Mouse (Mus musculus): ENCODE measurements around the gene Rsg1.

Gene Rsg1

DNA sequence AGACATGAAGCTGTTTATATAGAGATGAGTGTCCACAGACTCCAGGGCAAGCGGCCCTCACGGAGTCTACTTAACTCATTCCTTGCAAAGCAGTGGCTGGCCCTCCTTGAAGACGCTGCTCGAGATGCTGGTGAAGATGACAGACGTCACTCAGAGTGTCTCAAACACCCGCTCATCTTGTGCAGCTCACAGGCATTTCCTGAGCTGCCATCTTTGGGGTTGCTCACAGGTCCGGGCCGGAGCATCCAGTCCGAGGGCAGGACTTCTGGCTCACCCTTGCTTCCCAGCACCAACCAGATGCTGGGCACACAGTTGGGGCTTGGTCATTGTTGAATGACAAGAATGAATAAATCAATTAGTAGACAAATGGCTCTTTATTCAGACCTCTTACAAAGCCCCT is 864 bp upstream of the Rsg1 start:
- no peak for DNase-seq

DNA sequence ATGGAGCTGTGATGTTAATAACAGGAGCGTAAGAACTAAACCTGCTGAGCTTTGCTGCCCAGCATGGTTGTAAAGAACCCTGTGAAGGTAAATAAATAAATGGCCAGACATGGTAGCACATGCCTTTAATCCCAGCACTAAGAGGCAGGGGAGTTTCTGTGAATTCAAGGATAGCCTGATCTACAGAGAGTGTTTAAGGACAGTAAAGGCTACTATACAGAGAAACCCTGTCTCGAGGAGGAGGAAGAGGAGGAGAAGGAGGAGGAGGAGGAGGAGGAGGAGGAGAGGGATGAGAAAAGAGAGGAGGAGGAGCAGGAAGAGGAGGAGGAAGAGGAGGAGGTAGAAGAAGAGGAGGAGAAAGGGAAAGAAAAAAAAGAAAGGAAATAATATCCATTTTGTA is 414 bp upstream of the Rsg1 start:
- no peak for DNase-seq

DNA sequence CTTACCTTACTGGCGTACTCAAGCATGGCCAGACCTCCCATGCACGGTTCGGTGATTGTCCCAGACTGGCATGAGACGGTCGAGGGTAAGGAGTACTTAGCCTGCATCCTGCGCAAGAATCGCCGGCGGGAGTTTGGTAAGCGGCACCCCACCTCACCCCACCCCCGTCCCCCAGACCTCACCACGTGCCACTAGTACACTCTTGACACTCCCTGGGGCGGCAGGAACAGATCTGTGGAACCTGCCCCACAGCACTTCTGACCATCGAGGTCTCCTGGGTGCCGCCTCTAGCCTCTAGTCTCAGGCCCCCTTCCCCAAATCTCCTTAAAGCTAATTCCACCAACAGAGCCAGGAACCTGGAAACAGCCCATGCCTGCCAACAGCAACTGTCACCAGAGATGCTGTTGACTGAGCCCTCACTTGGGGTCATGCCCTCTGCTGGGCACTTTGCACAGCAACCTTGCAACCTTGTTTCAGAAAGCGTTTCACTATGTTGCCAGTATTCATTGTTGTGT is 638 bp downstream of the Rsg1 start:
- peak; percentile 43 to 50 for DNase-seq

- DNase-seq: no peak
These were observed 5.9 kb downstream of the Rsg1 start for GRCm38 (mm10) chr4:141219583-141220213.

DNA sequence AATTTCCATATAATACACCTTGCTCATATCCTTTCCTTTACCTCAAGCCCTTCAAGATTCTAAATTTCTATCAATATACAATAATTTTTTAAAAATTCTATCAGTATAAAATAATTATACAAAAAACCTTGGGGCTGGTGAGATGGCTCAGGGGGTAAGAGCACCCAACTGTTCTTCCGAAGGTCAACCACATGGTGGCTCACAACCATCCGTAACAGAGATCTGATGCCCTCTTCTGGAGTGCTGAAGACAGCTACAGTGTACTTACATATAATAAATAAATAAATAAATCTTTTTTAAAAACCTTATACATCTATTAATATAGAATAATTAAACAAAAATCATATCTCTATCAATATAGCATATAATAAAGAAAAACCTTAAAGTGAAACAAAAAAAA is 8.1 kb downstream of the Rsg1 start:
- DNase-seq: no peak

DNA sequence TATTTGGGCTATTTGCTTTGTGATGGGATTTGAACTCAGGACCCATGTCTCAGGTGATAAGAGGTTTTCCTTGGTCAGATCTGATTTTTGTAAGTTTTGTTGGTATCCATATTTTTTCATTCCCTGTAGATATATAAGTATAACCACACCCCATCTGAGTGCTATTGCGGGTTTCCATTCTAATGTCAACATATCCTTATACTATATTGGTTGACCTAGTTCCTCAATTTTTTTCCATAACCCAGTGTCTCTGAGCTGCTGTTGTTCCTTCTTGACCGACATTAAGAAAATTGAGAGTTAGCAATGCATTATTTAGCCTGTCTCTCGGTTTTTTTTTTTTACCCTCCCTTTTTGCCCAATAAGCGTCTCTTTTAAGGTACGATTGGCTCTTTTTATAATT is 9.0 kb downstream of the Rsg1 start:
- no peak for DNase-seq

GRCm38 (mm10) chr4:141228687-141229086 is 14.9 kb downstream of the Rsg1 start:
- DNase-seq: no peak

- no peak for DNase-seq
These were observed 19.4 kb downstream of the Rsg1 start for GRCm38 (mm10) chr4:141233196-141233595.

- no peak for DNase-seq
These were observed 21.9 kb downstream of the Rsg1 start for GRCm38 (mm10) chr4:141235537-141236111.

GRCm38 (mm10) chr4:141236856-141237255 is 23.1 kb downstream of the Rsg1 start:
- no peak for DNase-seq

GRCm38 (mm10) chr4:141238492-141239387 is 25.0 kb downstream of the Rsg1 start:
- no peak for DNase-seq

DNA sequence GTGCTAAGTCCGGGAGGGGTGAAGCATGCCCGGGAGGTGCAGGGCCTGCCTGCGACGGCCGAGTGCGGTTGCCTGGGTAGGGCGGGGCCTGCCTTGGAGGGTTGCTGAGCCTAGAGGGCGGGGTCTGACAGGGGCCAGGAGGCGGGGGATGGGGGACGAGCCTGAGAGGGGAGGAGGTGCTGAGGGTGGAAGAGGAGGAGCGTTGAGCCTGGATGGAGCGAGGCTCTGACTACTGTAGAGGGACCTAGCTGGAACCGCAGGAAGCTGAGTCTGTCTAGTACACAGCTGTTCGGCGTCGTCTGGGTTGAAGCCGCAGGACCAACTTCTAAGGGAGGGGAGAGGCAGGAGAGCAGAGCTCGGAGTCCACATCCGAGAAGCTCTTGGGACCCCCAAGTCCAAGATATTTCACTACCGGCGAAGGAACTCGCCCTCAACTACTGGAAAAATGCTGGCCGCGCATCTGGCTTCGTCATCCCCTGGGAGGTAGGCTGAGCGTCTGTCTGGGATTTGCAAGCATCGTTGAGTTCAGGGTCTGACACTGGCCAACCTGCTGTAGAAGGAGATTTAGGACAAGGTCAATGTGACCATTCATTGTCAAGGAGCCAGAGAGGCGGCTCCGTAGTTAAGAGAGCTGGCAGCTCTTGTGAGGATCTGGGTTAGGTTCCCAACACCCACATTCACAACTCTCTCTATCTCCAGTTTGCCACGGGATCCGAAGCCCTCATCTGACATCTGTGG is 25.8 kb downstream of the Rsg1 start, which contains the start of gene Arhgef19:
TSS of gene Arhgef19 (plus strand) at position 112 of the 738 bp plus-strand sequence.
- peak; percentile 48 to 55 for DNase-seq

DNA sequence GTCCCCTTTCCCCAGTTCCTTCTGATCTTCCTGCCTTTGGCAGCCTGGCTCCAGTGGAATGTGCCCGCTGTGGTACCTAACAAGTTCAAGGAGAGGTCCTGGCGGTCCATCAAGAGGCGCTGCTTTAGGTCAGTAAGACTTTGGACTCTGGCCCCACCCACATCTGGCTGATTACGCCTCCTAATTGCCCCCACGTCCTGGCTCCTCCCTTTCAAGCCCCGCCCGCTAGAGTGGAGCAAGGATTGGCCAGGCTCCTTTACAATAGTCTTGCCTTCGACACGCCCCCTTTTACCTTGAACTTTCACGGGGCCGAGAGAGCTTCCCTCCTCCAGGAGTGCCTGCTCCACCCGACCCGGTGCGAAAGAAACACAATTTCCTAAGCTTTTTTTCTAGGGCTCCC is 26.9 kb downstream of the Rsg1 start:
- DNase-seq: no peak

DNA sequence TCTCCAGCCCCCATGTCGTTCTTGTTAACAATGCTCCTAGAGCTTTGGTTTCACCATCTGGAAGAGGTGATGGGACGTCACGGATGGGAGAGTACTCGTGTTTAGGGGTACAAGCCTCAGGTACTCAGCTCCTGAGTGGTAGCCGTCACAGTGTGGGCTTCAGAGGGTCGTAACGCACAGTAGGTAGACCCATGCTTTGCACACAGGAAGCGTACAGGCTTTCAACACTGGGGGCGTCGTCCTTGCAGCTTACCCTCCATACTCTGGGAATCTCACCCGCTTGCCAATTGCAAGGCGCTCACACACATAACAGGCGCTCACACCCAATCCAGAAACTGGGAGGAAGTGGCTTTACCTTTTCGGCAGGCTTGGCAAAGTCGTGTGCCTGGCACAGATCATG is 28.1 kb downstream of the Rsg1 start:
- DNase-seq: no peak

DNA sequence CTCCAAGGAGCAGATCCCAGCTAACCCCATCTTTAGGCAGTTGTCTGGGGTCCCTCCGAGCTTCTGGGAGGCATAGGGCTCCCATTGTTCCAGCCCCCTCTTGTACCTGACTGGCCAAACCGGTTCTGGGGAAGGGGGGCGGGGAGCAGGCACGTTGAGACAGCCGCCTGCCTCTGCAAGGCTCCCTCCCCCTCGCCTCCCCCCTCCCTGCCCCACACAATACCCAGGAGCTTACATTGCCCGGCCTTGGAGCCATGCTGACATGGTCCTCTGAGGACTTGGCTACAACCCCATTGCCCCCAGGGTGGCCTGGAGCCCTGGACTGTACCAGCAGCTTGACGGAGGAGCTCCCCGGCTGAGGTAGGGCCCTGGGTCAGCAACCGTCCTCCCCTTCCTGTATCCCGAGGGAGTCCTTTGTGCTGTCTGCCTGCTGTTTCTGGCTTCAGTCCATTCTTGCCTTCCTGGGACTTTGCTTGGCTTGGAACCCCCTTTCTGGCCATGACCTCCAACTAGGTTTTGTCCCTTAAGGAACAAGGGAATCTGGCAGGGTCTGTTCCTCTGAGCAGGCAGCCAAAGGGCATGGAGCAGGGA is 29.0 kb downstream of the Rsg1 start:
- DNase-seq: no peak

DNA sequence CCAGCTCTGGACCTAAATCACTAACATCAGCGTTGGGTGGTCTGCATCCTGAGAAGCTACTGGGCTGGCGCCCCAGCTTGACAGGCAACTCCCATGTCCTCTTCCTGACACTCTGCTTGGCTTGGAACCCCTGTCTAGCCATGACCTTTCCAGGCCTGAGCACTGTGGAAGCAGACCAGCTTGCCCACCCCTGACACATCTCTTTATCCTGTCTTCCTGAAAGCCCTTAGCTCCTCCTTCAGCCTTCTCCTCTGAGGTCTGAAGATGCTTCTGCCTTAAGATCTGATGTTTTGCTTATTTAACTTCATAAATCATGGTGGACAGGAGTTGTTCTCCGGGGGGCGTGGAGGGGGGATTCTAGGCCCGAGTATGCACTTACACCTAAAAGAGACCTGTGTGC is 29.9 kb downstream of the Rsg1 start:
- DNase-seq: no peak

DNA sequence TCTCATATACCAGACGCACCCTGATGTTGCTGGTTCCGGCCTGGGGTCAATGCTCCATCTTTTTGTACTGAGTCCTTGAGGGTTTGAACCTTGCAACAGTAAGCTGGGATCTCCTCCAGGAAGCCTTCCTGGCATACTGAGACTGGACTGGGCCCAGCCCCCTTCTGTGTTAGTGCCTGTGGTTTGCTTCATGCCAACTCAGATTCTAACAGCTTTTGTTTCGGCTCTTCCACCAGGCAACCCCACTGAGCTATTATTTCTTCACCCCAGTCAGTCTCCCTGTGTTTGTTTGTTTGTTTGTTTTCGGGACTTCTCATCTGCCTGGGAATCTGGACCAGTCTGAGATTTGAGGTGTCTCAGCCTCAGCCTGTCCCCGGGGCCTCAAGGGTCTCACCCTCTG is 30.6 kb downstream of the Rsg1 start:
- DNase-seq: no peak

- peak; percentile 19 to 42 for DNase-seq
These were observed 31.2 kb downstream of the Rsg1 start for GRCm38 (mm10) chr4:141244931-141245425.

GRCm38 (mm10) chr4:141246089-141246997 is 32.6 kb downstream of the Rsg1 start:
- DNase-seq: no peak

DNA sequence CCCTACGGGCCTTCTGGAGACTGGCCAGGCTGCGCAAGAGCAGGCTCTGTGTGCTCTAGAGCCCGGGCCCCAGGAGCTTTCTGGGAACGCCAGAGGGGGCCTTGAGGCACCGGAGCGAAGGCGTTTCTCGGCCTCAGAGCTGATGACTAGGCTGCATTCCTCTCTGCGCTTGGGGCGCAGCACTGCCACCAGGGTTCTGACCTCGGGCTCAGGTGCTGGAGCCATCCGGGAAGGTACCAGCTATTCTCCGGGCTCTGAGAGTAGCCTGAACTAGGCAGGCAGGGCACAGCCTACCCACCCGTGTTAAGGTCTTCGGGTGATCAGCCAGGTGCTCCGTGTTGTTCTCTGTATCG is 33.2 kb downstream of the Rsg1 start:
- DNase-seq: no peak

Data from cerebellum, adult 18-20 months (tissue).